Mouse (Mus musculus) bone marrow macrophage, adult 2 months (primary cell): Measurements from ENCODE around the gene Cyyr1. TPM values are rescaled to one million over a fixed set of nuclear protein-coding genes. Genes with fewer than 3 reads are reported as not detected.

Experiments
- H3K27ac ChIP-seq: 2 replicates; pipeline ENCODE4 v1.5.1; 2012; ENCODE audit warnings: low read depth, low read length; ENCODE audit not compliant: insufficient read depth
- H3K4me1 ChIP-seq: 2 replicates; pipeline ENCODE4 v1.6.1; 2012; ENCODE audit warnings: low read length; ENCODE audit not compliant: control insufficient read depth, insufficient read depth
- H3K4me3 ChIP-seq: 2 replicates; pipeline ENCODE4 v1.5.1; 2012; ENCODE audit warnings: mild to moderate bottlenecking, low read length, moderate library complexity; ENCODE audit not compliant: insufficient read depth
- CTCF ChIP-seq: IDR thresholded peaks from 2 replicates; pipeline ENCODE4 v1.5.1; 2012; ENCODE audit warnings: low read depth, mild to moderate bottlenecking, low read length, moderate library complexity
- POLR2A ChIP-seq: IDR thresholded peaks from 2 replicates; pipeline ENCODE4 v1.6.1; 2012; ENCODE audit warnings: mild to moderate bottlenecking, low read depth, low read length, borderline replicate concordance
- polyA plus RNA-seq: library from polyadenylated mRNA; stranded (reverse); fragments of >200 nt; gene quantifications from 2 replicates; pipeline ENCODE4 v1.2.4, GENCODE M21; 2012; ENCODE audit not compliant: missing spikeins, insufficient read depth, insufficient read length

Gene Cyyr1
- polyA plus RNA-seq, 1 experiment, result 0.21 TPM

DNA sequence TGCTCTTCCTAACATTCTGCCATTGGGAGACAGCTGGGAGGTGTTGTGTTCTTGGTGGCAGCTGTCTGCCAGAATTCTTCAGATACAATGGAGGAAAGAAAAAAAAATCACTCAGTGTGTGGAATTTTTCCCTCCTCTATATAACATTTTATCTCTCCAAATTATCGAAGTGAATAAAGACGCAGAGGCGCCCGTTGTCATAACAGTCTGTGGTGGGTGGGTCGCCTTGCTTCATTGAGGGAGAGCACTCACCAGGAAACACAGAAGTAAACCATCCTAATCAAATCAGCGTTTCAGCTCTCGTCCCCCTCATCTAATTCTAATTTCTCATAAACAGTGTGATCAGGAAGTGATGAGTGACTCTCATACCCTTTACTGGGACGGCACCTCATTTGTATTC, 17.1 kb downstream of the Cyyr1 start:
- Histone ChIP-seq H3K27ac (no peak overlapping the region), H3K4me3 (no peak overlapping the region), H3K4me1 (no peaks in the 10 kb centered on the region)
- TF ChIP-seq CTCF (no peak), POLR2A (no peak)

DNA sequence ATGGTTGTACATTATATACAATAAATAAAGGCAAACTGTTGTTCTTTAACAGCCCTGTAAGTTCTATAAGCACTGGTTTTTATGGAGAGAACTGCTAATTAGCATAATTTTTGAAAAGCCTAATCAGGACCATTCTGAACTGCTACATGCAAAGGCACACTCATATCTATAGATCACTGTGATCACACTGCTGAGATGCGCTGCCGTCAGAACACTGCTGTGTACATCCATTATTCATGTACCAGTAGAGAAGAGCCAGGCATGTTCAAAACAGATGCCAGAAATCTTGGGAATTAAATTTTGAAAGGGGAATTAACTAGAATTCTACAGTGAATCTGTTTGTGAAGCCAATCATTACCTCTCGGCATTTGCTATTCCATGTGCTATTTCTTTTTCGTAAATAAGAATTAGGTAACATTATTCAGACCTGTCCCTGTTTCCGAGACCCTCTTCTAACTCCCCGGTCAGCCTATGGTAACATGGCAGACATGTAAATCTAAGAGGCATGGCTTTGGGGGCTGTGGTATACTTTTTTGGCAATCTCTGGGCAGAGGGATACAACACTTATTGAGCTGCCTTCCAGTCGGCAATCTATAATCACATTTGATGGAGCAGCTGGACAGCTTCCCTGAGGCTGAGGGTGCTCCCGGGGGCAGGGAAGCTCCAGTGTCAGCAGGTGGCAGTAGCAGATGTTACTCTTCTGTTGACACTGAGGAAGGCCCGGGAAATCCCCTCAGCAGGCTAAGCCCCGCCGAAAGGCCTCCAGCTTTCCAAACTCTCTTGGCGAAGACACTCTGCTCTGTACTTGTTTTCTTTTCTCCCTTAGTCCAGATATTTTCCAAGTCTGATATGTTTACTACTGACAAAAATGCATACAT, 25.2 kb downstream of the Cyyr1 start:
- Histone ChIP-seq H3K4me3 (no peak overlapping the region), H3K27ac (no peak overlapping the region), H3K4me1 (no peaks in the 10 kb centered on the region)
- no peak for TF ChIP-seq POLR2A
- TF ChIP-seq CTCF, result no peak

DNA sequence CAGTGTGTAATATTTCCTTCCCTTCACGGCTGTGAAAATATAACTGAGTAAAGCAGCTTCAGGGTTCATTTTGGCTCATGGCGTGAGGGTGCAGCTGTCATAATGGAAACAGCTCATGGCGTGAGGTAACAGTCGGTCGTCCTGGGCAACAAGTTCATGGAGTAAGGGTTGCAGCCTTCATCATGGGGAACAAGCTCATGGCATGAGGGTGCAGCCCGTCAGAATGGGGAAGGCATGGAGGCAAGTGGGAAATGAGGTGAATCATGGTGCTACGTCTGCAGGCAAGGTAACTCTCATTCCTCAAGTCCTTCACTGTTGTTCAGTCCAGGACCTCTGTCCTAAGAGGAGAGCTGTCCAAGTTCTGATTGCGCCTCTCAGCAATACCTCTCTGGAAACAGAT, 28.6 kb downstream of the Cyyr1 start:
- no peak for TF ChIP-seq POLR2A
- no peak for TF ChIP-seq CTCF
- Histone ChIP-seq H3K27ac (no peak overlapping the region), H3K4me3 (no peak overlapping the region), H3K4me1 (no peaks in the 10 kb centered on the region)

DNA sequence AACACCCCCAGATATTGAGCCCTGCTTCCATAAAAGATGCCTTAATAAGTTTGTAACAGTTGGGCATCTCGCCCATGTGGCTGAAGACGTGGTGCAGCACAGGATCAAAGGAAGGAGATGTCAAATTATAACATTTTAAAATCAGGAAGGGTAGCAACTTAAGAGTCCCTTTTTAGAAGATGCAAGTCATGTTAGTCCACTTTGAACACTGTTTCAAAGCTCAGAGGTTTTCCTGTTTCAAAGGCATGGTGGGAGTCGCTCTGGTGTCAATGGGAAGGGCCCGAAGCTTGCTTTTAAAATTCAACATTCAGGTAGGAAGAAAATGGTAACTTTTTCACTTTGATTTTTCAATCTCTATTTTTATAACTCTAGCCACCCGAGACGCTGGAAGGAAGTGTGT, 45.9 kb downstream of the Cyyr1 start:
- TF ChIP-seq CTCF (no peak), POLR2A (no peak)
- H3K27ac ChIP-seq, result no peak overlapping the region
- no peaks in the 10 kb centered on the region for H3K4me1 ChIP-seq
- H3K4me3 ChIP-seq, result no peak overlapping the region

DNA sequence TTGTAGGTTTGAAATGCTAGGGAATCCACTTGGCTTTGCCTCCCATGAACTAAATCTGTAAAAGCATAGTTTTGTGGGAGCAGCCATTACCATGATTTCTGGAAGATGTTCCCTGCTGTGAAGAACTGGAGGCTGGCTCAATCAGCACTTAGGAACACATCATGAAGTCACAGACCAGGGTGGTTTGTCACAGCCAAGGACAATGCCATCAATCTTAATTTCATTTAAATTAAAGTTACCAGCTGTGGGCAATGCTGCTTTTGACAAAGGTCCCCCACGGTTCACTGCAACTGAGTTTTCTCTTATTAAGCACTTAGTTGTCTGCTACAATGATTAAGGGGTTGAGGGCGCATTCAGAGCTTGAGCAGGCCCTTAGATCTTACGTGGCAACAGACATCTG, 48.1 kb downstream of the Cyyr1 start:
- Histone ChIP-seq H3K27ac (no peak overlapping the region), H3K4me3 (no peak overlapping the region), H3K4me1 (no peaks in the 10 kb centered on the region)
- TF ChIP-seq POLR2A (no peak), CTCF (no peak)

DNA sequence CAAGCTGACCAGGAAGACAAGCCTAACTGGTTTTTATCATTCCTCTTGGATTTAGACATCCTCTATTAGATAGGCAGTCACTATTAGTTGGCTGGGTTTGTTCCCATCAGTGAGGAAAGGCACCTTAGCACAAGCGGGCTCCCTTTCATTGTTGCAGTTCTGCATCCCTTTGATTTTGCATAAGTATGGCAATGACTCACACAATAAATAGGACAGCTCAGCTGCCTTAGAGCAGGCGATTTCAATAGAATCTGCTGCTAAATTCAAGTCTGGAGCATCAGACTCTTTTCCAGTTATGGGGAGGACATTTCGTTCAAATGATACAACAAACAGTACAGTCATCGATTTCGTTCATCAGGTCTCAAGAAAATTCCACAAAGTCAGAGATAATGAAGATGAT, 49.8 kb downstream of the Cyyr1 start:
- no peak for TF ChIP-seq POLR2A
- H3K4me1 ChIP-seq, result no peaks in the 10 kb centered on the region
- H3K4me3 ChIP-seq, result no peak overlapping the region
- H3K27ac ChIP-seq, result no peak overlapping the region

DNA sequence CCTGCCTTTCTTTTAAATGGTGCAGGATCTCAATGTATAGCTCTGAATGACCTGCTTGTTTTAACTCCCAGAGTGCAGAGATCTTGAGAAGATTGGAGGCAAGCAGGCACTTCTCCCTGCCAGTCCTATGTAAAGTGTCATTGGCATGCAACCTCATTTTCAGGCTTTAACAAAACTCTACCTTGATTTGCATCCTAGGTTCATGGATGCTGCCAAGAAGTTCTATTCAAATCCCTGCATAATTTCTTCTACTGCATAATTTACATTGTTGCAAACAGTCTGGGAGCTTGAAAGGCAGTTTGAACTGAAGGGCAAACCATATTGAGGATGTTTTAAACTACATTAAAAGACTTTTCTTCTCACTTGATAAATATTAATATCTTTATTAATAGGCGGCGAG, 57.4 kb downstream of the Cyyr1 start:
- Histone ChIP-seq H3K27ac (no peak overlapping the region), H3K4me1 (no peaks in the 10 kb centered on the region), H3K4me3 (no peak overlapping the region)
- TF ChIP-seq CTCF (no peak), POLR2A (no peak)

DNA sequence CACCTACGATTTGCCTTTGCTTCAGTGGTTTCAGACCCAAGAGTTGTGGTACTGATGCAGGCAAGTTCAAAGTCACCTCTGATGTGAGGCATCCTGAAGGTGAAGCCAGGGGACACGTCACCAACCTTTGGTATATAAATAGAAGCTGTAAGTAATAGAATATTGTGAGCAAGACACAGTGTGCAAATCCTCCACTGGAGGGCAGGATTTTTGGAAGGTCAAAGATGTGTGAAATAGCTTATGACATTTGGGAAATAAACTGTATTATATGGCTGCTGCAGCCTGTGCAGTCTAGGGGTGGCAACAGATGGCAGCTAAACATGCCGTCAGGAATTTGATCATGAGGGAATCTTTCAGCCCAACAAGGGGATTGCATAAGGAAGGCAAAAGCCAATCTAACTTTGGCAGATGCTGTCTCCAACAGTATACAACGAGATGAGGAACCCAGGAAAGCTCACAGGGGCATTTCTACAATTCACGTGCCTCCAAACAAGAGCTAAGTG, 65.0 kb downstream of the Cyyr1 start:
- TF ChIP-seq CTCF, result no peak
- no peak for TF ChIP-seq POLR2A
- no peak overlapping the region for H3K4me3 ChIP-seq
- no peak overlapping the region for H3K27ac ChIP-seq
- no peaks in the 10 kb centered on the region for H3K4me1 ChIP-seq

DNA sequence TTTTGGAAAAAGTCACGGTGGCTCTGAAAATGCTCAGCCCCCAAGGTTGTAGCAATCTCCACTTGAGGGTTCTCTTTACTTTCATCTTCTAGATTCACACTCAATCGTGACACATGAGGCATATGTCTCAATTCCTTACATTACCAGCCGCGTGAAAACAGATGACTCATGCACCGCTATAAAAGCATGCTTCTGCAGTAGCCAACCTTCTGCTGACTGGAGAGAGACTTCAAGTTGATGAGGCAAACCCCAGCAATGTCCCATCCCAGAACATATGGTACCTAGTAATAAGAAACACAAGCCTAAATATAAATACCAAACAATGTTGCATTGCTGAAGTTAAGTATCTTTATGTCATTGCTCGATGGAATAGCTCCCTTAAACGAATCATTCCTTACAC, 65.9 kb downstream of the Cyyr1 start:
- TF ChIP-seq CTCF (no peak), POLR2A (no peak)
- H3K4me1 ChIP-seq, result no peaks in the 10 kb centered on the region
- no peak overlapping the region for H3K27ac ChIP-seq
- H3K4me3 ChIP-seq, result no peak overlapping the region

DNA sequence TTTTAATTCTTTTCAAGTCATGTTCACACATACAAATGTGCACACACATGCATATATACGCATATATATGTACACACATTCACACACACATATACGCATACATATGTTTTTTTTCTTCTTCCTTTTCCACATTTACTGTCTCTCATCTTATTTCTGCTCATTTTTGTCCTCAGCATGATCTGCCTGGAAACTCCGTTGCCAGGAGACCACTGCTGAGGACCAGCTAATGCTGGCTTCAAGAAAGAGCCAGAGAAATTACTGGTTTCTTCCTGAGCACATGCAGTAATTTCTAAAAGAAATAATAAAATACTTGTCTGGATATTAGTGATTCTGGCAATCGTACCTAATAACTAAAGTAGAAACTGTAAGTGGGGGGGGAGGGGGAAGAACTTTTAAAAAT, 68.6 kb downstream of the Cyyr1 start:
- Histone ChIP-seq H3K4me1 (no peaks in the 10 kb centered on the region), H3K4me3 (no peak overlapping the region), H3K27ac (no peak overlapping the region)
- no peak for TF ChIP-seq POLR2A
- no peak for TF ChIP-seq CTCF
